Mouse (Mus musculus): Measurements from ENCODE around the gene Pak6.
A peak's percentile ranks its signal among the peaks of the same experiment; 100 is the strongest.

Gene Pak6

DNA sequence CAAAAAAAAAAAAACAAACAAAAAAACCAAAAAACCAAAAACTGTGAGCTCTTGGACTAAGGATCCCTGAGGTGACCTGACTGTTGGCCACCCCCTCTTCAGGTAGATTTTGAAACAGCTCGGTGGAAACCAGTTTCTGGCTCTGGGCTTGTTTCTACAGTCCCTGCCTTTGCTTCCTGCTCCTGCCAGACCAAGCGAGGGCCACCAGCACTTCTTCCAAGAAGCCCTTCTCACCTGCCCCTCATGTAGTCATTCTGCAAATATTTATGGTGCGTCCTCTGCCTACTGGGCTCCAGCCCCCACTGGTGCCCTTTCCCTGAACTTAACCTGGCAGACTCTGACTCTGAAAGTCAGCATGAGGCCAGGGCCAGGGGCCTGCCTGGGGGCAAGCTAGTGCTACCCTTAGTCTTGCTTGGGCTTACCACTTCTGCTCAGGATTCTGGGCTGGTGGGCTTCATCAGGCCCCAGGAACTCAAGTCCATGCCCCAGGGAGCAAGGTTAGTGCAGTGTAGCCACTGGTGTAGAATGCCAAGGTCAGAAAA is 1.9 kb downstream of the Pak6 start:
- peak; percentile 40 for DNase-seq (ENCODE audit: low spot score)

DNA sequence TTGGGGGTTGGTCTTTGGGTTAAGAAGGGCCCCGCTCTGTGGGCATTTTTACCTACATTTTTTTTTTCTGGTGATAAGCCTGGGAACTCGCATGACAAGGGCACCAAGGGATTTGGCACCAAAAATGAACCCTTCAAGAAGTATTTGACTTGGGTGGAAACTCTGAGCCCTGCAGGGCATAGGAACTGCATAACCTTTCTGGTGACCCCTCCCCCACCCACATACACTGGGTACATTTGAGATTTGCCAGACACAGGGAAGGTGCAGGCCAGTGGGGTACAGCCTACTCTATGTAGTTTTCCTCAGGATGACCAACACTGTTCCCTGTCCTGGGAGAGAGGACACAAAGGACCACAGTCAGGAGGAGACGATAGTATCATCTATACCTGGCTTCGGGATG is 2.5 kb downstream of the Pak6 start:
- no peak for DNase-seq (ENCODE audit: low spot score)

DNA sequence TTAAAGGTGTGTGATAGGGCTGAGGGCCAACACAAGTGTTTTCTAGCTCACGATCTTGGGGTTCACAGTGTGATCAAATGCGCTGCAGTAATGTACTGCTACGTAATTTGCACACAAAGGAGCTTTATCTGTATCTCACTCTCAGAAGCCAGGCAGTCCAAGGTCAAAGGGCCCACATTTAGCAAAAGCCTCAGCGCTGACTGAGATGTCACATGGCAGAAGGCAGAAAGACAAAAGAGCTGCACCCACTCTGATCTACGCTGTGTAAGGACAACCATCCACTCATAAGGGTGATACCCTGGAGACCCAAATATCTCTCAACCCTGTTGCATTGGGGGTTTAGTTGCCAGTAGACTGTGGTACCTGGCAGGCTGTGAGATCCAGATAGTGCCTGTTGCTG is 4.1 kb downstream of the Pak6 start:
- DNase-seq (ENCODE audit: low spot score), result no peak

DNA sequence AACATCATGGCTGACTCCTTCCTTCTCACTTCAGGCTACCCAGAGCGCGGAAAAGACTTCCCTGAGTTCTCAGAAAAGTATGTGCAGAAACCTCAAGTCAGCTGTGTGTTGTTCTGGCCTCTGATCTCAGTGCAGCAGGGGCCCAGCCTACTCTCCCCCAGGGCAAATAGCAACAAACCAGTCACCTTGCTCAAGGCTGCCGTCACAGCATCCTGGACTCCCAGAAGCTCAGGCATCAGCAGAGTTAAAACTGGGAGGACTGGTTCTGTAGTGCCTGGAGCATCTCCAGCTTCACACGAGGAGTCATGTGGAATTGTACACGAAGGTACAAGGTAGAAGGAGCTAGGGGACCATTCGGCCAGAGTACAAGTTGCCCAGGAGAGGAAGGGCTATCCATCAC is 6.1 kb downstream of the Pak6 start:
- DNase-seq (ENCODE audit: low spot score), result peak; percentile 35

DNA sequence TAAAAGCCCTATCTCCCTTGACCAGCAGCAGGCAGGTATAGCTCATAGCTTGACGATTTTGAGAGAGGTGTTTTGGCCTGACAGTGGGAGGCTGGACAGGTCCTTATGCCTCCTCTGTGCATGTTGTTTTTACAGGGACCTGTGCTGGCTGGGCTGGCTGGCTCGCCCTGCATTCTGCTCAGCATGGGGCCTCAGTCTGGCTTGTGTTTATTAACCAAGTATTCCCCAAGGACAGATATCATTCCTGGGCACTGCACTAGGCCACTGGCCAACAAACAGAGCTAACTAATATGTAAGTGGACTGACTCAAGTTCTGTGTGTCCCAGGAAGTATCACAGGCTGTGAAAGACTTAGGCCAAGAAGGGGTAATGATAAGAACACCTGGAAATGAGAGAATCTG is 6.7 kb downstream of the Pak6 start:
- no peak for DNase-seq (ENCODE audit: low spot score)

DNA sequence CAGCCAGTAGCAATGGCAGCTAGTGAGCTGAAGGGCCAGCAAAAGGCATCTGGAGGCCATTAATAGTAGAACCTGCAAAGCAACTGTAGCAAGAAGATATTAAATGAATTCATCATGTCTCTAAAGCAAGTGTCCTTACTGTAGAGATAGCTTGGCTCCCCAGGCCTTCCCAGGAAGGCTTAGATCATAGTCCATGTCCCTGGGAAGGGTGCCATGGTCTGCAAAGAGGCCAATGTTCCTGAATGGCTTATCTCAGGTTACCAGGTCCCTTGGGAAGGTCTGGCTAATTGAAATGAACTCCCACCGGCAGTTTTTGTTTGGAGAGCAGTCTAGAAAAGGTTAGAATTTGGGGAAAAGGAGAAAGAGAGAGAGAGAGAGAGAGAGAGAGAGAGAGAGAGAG is 8.6 kb downstream of the Pak6 start:
- DNase-seq (ENCODE audit: low spot score), result no peak

DNA sequence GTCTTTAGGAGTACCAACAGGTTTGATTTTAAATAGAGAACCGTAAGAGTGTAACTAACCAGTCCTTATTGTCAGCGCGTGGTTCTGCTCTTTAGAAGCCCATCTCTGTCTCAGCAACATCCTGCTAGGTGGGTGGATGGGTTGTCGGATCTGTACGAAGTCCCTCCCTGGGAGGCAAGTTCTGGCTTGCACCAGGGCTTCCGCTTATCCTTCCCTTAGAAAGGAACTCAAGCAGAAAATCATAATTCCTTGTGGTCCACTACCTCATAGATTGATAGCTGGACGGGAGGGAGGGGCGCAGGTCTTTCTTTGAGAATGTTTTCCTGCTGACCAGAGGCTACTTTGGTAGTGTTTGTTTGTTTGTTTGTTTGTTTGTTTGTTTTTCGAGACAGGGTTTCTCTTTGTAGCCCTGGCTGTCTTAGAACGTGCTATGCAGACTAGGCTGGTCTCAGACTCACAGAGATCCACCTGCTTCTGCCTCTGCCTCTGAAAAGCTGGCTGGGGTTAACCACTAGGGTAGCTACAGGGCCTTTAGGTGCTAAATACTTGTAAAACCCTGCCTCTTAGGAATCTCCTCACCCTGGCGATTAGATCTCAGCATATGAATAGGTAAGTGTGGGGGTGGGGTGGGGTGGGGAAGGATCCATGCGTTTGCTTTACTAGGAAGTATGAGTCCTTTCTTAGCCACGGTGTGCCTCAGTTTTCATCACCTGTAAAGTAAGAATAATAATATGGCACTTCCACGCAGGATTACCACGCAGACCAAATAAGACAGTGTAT is 10.8 kb downstream of the Pak6 start:
- DNase-seq (ENCODE audit: low spot score), result peak; percentile 57

DNA sequence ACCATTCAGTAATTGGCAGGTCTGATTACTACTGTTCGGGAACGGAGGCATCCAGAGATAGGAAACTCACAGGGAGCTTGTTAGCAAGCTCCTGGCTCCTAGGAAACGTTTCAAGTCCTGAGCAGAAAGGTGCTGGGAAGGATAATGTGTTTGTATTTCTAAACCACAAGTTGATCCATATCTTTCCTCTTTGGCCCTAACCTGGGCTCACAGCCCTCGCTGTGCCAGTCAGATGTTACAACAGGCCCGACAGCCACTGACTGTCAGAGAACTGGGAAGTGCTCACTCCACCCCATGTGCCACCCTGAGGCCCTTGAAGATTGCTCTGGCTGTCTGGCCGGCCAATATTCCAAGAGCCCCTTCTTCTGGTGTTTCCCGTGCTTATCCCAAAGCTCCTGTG is 11.4 kb downstream of the Pak6 start:
- DNase-seq (ENCODE audit: low spot score), result peak; percentile 61

DNA sequence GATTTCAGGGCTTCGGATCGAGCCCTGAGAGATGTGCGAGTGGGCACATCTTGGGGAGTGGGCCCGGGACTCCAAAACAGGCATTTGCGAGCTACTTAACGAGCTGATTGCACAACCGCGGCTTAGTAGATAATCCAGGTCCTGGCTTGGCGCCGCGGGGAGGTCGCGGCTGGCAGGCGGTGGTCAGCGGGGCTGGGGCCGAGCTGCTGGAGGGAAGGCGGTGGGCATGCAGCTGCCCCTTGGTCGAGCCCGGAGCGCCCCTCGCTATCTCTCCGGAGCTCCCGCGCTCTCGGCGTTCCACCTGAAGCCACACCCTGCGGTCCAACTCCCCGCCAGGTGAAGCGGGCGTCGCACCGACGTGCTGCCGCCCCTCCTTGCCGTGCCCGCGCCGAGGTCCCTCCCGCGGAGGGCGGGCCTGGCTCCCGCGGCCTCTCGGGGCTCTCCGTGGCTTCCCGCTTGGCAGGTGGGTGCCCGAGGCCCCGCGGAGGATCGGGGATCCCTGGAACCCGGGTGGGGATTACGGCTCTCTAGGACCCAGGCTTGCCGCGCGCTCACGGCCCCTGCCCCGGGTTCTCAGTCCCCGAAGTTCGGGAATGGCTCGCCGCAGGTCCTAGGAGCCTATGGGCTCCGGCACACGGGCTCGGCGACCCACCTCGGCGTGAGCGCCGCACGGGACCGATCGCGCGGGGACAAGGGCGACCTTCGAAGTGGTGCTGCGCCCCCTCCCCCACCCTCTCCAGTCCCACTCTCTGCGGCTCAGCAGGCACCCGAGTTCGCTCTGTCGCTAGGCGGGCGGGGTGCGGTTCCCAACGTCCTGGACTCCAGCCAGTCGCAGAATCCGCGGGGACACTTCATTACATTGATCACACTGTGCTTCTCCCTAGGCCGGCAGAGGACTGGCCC is 14.0 kb downstream of the Pak6 start:
- peak; percentile 60 for DNase-seq (ENCODE audit: low spot score)

DNA sequence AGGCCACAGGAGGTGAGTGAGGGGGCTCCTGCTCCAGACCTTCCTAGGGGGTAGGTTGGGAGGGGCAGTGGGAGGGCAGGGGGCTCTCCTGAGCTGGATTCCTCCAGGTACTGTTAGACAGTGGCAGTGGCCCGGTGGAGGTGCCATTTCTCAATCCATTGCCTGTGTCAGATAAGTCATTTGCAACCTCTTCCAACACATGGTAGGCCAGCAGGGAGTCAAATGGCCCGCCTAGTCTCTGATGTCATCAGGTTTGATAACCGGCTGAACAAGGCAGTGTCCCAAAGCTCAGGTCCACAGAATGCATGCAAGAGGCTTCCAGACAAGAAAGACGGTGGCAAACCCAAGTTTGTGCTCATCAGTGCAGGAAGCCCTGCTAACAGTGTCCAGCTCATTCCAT is 14.7 kb downstream of the Pak6 start:
- DNase-seq (ENCODE audit: low spot score), result peak; percentile 61

DNA sequence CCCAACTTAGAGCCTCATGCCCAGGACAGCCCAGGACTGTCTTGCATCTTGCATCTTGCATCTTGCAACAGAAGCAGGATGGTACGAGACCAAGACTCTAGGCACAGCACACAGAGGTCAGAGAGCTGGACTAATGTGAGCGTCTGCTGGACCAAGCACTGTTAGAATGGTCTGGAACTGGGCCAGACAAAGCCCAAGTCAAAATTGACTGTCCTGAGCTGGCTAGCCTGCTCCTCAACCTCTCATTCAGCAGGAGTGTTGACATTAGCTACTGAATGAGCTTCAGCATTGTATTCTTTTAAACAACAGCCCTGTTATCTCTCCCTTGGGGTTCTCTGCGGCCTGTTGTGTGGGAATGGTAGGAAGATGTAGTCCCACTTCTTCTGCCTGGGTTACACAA is 16.5 kb downstream of the Pak6 start:
- no peak for DNase-seq (ENCODE audit: low spot score)

DNA sequence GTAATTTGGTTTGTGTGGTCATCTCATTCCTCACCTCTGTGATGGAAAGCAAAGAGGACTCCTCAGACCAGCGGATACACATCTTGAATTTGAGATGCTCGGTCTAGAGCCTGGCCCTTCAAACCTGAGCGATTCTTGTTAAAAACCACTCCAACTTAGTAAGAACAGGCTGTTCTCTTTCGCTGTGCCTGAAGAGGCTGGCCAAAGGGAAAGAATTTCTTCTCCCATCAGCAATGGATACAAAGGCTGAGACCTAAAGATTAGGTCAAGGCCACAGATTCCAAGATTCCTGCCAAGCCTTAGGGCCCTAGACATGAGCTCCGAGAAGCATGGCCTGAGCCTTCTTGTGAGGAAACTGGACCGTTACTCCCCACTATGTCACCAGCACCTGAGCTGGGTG is 17.8 kb downstream of the Pak6 start:
- DNase-seq (ENCODE audit: low spot score), result no peak

DNA sequence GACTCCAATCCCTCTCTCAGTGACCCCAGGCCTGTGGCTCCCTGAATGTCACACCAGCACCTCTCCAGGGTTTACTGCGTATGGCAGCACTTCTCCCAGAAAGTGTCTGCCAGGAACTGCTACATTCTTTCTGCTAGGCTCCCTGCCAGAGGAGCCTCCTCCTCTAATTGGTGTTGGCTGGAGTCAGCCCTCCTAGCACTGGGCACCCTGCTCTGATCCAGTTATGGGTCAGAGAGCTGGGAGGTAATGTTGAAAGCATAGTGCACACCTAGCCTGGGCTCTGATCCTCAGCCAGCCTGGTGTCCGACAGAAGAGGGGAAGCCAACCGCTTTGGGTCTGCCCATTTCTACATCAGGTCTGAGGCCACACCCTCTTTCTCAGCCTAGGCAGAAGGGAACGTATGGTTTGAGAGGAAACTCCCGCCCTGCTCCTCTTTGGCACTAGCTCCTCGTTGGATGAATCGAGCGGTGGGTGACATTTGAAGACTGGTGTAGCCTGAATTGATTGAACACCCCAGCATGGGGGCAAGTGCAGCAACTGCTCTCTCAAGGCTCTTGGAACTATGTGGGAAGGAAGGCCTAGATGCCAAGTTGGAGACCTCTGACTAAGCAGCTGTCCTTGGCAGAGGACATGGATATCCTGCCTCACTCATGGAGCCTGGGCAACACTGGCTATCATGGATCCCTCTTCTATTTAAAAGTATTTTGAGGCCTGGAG is 19.6 kb downstream of the Pak6 start:
- no peak for DNase-seq (ENCODE audit: low spot score)

DNA sequence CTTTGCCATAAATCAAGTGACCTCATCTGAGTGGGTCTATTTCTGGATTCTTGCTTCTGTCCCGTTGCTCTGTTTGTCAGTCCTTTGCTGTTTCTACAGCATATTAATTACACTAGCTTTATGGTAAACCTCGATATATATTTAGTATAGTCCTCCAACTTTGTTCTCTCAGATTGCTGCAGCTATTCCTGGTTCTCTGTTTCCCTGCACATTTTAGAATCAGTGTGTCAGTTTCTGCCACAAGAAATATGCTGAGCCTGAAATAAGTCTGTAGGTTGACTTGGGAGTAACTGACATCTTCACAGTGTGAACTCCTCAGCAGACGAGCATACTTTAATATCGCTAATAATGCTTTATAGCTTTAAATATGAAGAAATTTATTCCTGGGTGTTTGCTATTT is 22.0 kb downstream of the Pak6 start:
- no peak for DNase-seq (ENCODE audit: low spot score)

DNA sequence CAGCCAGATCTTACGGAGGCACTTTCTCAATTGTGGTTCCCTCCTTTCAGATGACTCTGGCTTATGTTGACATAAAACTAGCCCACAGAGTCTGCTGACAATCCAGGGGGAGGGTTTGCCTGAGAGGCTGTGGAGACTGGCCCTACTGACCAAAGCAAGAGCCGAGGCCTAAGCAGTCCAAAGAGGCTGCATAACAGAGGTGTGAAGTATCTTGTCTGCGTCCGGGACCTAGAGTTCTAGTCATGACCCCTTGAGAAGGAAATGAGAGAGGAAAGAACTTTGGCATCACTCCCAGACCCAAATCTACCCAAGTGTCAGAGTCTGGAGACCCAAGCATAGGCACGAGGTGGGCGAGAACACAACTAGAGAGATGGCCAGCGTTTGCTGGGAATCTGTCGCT is 23.6 kb downstream of the Pak6 start:
- no peak for DNase-seq (ENCODE audit: low spot score)

DNA sequence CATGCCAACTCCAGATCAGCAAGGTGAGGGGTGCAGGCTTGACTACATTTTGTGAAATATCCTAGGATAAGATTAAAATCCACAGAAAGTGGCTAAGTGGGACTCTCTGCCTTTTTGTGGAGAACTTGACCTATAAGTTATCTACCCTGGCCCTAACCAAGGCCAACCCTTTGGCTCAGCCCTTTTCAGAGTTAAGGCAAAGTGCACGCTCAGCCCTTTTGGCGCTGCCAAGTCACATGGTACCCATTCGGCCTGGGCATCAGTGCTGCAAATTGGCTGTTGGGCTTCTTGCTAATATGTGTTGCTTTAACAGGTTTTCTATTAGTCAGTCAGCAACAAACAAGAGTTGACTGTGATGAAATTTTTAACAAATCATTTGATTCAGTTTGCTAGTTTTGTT is 24.7 kb downstream of the Pak6 start:
- no peak for DNase-seq (ENCODE audit: low spot score)

DNA sequence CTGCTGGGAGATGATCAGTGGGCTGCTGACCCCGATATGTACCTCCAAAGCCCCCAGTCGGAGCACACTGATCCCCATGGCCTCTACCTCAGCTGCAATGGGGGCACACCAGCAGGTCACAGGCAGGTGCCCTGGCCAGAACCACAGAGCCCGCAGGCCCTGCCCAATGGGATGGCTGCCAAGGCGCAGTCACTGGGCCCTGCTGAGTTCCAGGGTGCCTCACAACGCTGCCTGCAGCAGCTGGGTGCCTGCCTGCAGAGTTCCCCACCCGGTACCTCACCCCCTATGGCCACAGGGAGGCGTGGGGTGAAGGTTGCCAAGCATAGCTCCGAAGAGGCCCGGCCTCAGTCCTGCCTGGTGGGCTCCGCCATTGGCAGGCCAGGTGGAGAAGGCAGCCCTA is 26.8 kb downstream of the Pak6 start:
- no peak for DNase-seq (ENCODE audit: low spot score)

DNA sequence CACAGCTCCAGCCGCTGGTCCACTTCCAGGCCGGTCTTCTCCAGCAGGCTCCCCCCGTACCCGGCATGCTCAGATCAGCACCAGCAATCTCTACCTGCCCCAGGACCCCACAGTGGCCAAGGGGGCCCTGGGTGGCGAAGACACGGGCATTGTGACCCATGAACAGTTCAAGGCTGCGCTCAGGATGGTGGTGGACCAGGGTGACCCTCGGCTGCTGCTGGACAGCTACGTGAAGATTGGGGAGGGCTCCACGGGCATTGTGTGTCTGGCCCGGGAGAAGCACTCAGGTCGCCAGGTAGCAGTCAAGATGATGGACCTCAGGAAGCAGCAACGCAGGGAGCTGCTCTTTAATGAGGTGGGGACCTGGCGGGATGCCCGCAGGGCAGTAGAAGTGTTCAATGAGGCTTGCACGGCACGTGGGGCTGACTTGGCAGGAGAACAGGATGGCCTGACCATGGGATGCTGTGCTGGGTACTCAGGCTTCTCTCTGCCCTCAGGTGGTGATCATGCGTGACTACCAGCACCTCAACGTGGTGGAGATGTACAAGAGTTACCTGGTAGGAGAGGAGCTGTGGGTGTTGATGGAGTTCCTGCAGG is 30.4 kb downstream of the Pak6 start:
- DNase-seq (ENCODE audit: low spot score), result peak; percentile 32

DNA sequence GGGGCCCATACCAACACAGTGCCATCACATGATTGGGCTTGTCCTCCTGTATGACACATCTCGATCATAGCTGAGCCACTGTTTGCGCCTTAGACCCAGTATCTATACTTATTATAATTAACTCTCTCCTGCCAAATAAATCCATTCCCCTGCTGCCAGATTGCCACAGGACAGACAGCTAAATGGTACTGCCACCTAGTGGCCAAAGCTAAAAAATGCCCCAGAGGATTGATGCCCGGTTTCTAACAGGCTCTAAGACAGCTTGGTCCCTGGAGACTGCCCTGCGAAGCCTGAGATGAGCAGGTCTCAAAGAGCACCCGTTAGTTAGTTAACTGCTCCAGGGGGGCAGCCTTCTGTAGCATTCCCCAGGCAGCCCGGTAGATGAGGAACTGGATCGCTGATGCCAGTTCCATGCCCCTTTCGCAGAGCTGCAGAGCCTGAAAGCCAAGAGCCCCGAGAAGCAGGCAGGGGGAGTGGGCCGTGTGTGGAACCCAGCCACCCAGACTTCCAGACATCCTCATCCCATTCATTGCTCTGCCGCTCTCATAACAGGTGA is 32.7 kb downstream of the Pak6 start:
- DNase-seq (ENCODE audit: low spot score), result peak; percentile 53

DNA sequence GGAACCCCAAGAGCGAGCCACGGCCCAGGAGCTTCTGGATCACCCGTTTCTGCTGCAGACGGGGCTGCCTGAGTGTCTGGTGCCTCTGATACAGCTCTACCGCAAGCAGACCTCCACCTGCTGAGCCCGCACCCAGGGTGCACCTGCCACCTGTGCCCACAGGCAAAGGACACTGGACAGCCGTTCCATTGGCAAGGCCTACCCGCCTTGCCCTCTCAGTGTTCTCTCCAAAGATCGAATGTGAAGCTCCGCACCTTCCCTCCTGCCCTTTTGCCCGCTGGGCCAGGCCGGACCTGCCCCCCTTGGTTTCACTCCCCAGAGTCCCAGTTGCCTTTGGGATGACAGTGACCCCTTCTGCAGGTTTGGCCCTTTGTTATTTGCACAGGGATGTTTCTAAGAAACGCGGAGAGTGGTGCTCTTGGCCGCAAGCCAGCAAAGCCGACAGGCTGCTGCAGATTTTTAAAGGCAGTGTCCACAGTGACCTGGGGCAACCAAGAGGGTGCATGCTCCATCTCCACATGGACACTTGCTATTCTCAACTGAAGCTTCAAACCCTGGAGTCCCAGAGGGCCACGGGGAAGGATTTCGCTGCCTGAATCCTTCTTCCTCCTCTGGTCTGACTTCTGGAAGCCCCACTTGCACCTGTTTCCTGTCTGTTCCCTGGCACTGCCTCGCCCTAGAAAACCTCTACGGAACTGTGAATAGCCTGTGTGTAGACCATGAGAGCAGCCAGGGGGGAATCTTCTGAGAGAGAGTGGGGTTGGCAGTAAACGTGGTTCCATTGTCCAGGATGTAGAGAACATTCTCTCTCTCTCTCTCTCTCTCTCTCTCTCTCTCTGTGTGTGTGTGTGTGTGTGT is 33.6 kb downstream of the Pak6 start:
- no peak for DNase-seq (ENCODE audit: low spot score)
